Mouse (Mus musculus): ENCODE data around the gene Cntn5.

DNA sequence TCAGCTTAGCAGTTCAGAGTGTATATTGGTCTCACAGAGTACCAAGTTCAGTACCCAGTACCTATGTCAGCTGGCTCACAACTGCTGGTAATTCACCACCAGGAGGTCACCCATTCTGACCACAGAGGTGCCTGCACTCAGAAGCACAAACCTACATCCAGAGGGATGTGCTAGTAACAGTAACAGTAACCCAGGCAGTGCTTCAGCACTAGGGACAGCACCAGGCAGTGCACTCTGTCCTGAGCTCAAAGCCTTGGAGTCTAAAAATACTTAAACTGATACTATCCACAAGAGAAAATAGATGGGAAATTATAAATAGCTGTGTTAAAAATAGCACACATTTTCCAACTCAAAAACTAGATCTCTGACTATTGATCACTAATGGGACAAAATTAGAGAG, 334.7 kb downstream of the Cntn5 start:
- TF ChIP-seq CTCF (IDR thresholded peaks at IDR 0.05; ENCODE audit: control insufficient read depth, insufficient read depth, insufficient read length): no peak
- TF ChIP-seq MAX (IDR thresholded peaks at IDR 0.05): no peak
- TF ChIP-seq MYOD1 (IDR thresholded peaks at IDR 0.05; ENCODE audit: control insufficient read depth, insufficient read length, low read depth): no peak
- TF ChIP-seq USF1 (IDR thresholded peaks at IDR 0.05; ENCODE audit: low read depth): no peak

All from C2C12 (cell line).